Mouse (Mus musculus): ENCODE results near the gene Tom1l2. TPM values are rescaled to one million over a fixed set of nuclear protein-coding genes. Genes with fewer than 3 reads are reported as not detected.

The Tom1l2 gene
- total and polyA plus RNA-seq, 3 experiments, result 4.8 to 10.4 (median 10.4) TPM

- Histone ChIP-seq H3K27ac (ENCODE audit: insufficient read depth, low read depth) (no peak overlapping the region), H3K9me3 (replicated peaks; ENCODE audit: low read length) (no peaks in the 10 kb centered on the region), H3K9ac (ENCODE audit: insufficient read depth, low read depth) (no peak overlapping the region), H3K27me3 (replicated peaks) (no peaks in the 10 kb centered on the region), H3K4me2 (ENCODE audit: insufficient read depth, low read depth, poor library complexity, severe bottlenecking) (peak overlapping the region; percentile 47; the same call in 1 of the 2 replicates), H3K36me3 (replicated peaks in 1 of 2; ENCODE audit: control insufficient read depth in 1 of 2, insufficient read depth in 1 of 2, low read length in 1 of 2) (no peaks in the 10 kb centered on the region), H3K4me1 (ENCODE audit: control insufficient read depth in 1 of 2, insufficient read depth in 2 of 2) (peaks cover 20 to 33% of the 10 kb centered on the region in 2 experiments), H3K4me3 (replicated peaks in 1 of 3; ENCODE audit: low read depth in 2 of 3, low read length in 2 of 3, poor library complexity in 1 of 3) (no peak overlapping the region), H3K79me2 (replicated peaks; ENCODE audit: control insufficient read depth, extremely low read depth, insufficient read depth, poor library complexity, severe bottlenecking) (no peaks in the 10 kb centered on the region)
- in situ Hi-C loops (cut with MboI; ENCODE audit: low pct_ligation_motif_present, low pct_unique_long_range_greater_than_20kb, low sequenced_read_pairs), result no loop called here
- TF ChIP-seq NRF1 (IDR thresholded peaks at IDR 0.05; ENCODE audit: low read depth, low read length) (no peak), PAX5 (IDR thresholded peaks at IDR 0.05; ENCODE audit: low read length) (no peak), USF2 (conservative IDR thresholded peaks at IDR 0.05; ENCODE audit: low read depth, low read length) (peak; percentile 85), MEF2A (IDR thresholded peaks at IDR 0.05; ENCODE audit: borderline replicate concordance, low read depth, low read length) (no peak), JUND (conservative IDR thresholded peaks at IDR 0.05; ENCODE audit: low read depth, low read length) (no peak), MAX (IDR thresholded peaks at IDR 0.05; ENCODE audit: low read length) (no peak), NELFE (IDR thresholded peaks at IDR 0.05; ENCODE audit: low read depth, low read length) (no peak), E2F4 (IDR thresholded peaks at IDR 0.05; ENCODE audit: insufficient replicate concordance, low read depth, low read length) (no peak), TCF12 (IDR thresholded peaks at IDR 0.05; ENCODE audit: low read depth, low read length) (no peak), GABPA (IDR thresholded peaks at IDR 0.05; ENCODE audit: insufficient replicate concordance, low read depth, low read length) (no peak), MYC (IDR thresholded peaks at IDR 0.05; ENCODE audit: low read depth, low read length) (no peak), USF1 (IDR thresholded peaks at IDR 0.05; ENCODE audit: low read depth, low read length) (peak; percentile 84), BHLHE40 (IDR thresholded peaks at IDR 0.05; ENCODE audit: low read depth, low read length) (peak; percentile 72; the same call in 1 of the 2 replicates), SMC3 (IDR thresholded peaks at IDR 0.05; ENCODE audit: low read depth, low read length) (no peak), MAFK (IDR thresholded peaks at IDR 0.05; ENCODE audit: insufficient replicate concordance, low read length) (no peak), RCOR1 (conservative IDR thresholded peaks at IDR 0.05; ENCODE audit: low read depth, low read length) (no peak), ZMIZ1 (IDR thresholded peaks at IDR 0.05; ENCODE audit: low read depth, low read length) (no peak), ELF1 (IDR thresholded peaks at IDR 0.05; ENCODE audit: low read depth, low read length) (no peak), SIN3A (IDR thresholded peaks at IDR 0.05; ENCODE audit: low read length) (no peak)
- dilution Hi-C loops (cut with MboI; ENCODE audit: extremely low pct_ligation_motif_present, extremely low pct_unique_long_range_greater_than_20kb, low sequenced_read_pairs), result no loop called here
- no peak for DNase-seq (ENCODE audit: extremely low read depth)
Observed at GRCm38 (mm10) chr11:60368909-60369308, 16.2 kb upstream of the Tom1l2 start.

- no peaks in the 10 kb centered on the region for H3K79me2 ChIP-seq (replicated peaks; ENCODE audit: control insufficient read depth, extremely low read depth, insufficient read depth, poor library complexity, severe bottlenecking)
- peaks cover 15 to 29% of the 10 kb centered on the region in 2 experiments for H3K4me1 ChIP-seq (ENCODE audit: control insufficient read depth in 1 of 2, insufficient read depth in 2 of 2)
- peak overlapping the region; percentile 18; the same call in 1 of the 2 replicates for H3K27ac ChIP-seq (ENCODE audit: insufficient read depth, low read depth)
- H3K36me3 ChIP-seq (replicated peaks in 1 of 2; ENCODE audit: control insufficient read depth in 1 of 2, insufficient read depth in 1 of 2, low read length in 1 of 2), result no peaks in the 10 kb centered on the region
- H3K27me3 ChIP-seq (replicated peaks), result no peaks in the 10 kb centered on the region
- H3K4me3 ChIP-seq (replicated peaks in 1 of 3; ENCODE audit: low read depth in 2 of 3, low read length in 2 of 3, poor library complexity in 1 of 3), result no peak overlapping the region
- H3K9me3 ChIP-seq (replicated peaks; ENCODE audit: low read length), result no peaks in the 10 kb centered on the region
- in situ Hi-C loops (cut with MboI; ENCODE audit: low pct_ligation_motif_present, low pct_unique_long_range_greater_than_20kb, low sequenced_read_pairs) (no loop called here), dilution Hi-C loops (cut with MboI; ENCODE audit: extremely low pct_ligation_motif_present, extremely low pct_unique_long_range_greater_than_20kb, low sequenced_read_pairs) (no loop called here)
- H3K9ac ChIP-seq (ENCODE audit: insufficient read depth, low read depth), result peak overlapping the region; percentile 42; the same call in 1 of the 2 replicates
- no peak for DNase-seq (ENCODE audit: extremely low read depth)
- no peak overlapping the region for H3K4me2 ChIP-seq (ENCODE audit: insufficient read depth, low read depth, poor library complexity, severe bottlenecking)
- TF ChIP-seq ETS1 (conservative IDR thresholded peaks at IDR 0.05; ENCODE audit: low read depth, low read length) (no peak), MAFK (IDR thresholded peaks at IDR 0.05; ENCODE audit: insufficient replicate concordance, low read length) (no peak), MXI1 (IDR thresholded peaks at IDR 0.05; ENCODE audit: low read depth, low read length) (no peak), ZNF384 (IDR thresholded peaks at IDR 0.05; ENCODE audit: low read depth, low read length) (no peak), CHD1 (IDR thresholded peaks at IDR 0.05; ENCODE audit: low read depth, low read length) (no peak), EP300 (IDR thresholded peaks at IDR 0.05; ENCODE audit: low read length) (no peak), MAZ (IDR thresholded peaks at IDR 0.05; ENCODE audit: low read depth, low read length) (no peak), ZC3H11A (IDR thresholded peaks at IDR 0.05; ENCODE audit: low read depth, low read length) (no peak), USF1 (IDR thresholded peaks at IDR 0.05; ENCODE audit: low read depth, low read length) (no peak), MEF2A (IDR thresholded peaks at IDR 0.05; ENCODE audit: borderline replicate concordance, low read depth, low read length) (no peak), JUN (IDR thresholded peaks at IDR 0.05; ENCODE audit: insufficient read depth, low read depth, low read length) (no peak), TBP (conservative IDR thresholded peaks at IDR 0.05; ENCODE audit: low read depth, low read length) (no peak), E2F4 (IDR thresholded peaks at IDR 0.05; ENCODE audit: insufficient replicate concordance, low read depth, low read length) (no peak), SIN3A (IDR thresholded peaks at IDR 0.05; ENCODE audit: low read length) (peak; percentile 20; the same call in 1 of the 2 replicates), ELF1 (IDR thresholded peaks at IDR 0.05; ENCODE audit: low read depth, low read length) (no peak), NELFE (IDR thresholded peaks at IDR 0.05; ENCODE audit: low read depth, low read length) (no peak), NRF1 (IDR thresholded peaks at IDR 0.05; ENCODE audit: low read depth, low read length) (0 out of 2 replicates have a peak, but pooled peaks have one; percentile 17), HCFC1 (IDR thresholded peaks at IDR 0.05; ENCODE audit: low read depth, low read length) (no peak), GABPA (IDR thresholded peaks at IDR 0.05; ENCODE audit: insufficient replicate concordance, low read depth, low read length) (no peak), RCOR1 (conservative IDR thresholded peaks at IDR 0.05; ENCODE audit: low read depth, low read length) (no peak), BHLHE40 (IDR thresholded peaks at IDR 0.05; ENCODE audit: low read depth, low read length) (no peak), PAX5 (IDR thresholded peaks at IDR 0.05; ENCODE audit: low read length) (no peak), IRF4 (IDR thresholded peaks at IDR 0.05; ENCODE audit: low read depth, low read length) (0 out of 2 replicates have a peak, but pooled peaks have one; percentile 20)
Observed at GRCm38 (mm10) chr11:60367256-60367655, 14.6 kb upstream of the Tom1l2 start.
